Mouse (Mus musculus): ENCODE measurements around the gene Exoc6. TPM values are rescaled to one million over a fixed set of nuclear protein-coding genes. Genes with fewer than 3 reads are reported as not detected.
"Not testable (repeated sequence)": the region's sequence is repeated elsewhere in the genome, so short reads cannot be mapped to it uniquely, and the experiment has no call there.

Gene Exoc6
- polyA plus RNA-seq, 1 experiment from 2014 or later, result 7.9 TPM

- WGBS, result 43% methylated on average over 8 of the region's 8 CpGs
- ATAC-seq (ENCODE audit: insufficient number of reproducible peaks, low FRiP score, low TSS enrichment, low read depth), result no peak
These were observed 23.4 kb upstream of the Exoc6 start for GRCm38 (mm10) chr19:37526768-37527167.

GRCm38 (mm10) chr19:37527736-37528135 lies 22.5 kb upstream of the Exoc6 start:
- 91% methylated on average over 3 of the region's 3 CpGs for WGBS
- not testable (repeated sequence) for H3K27me3 ChIP-seq; H3K9ac ChIP-seq; H3K4me3 ChIP-seq; H3K4me1 ChIP-seq; H3K4me2 ChIP-seq; H3K36me3 ChIP-seq; ATAC-seq (ENCODE audit: insufficient number of reproducible peaks, low FRiP score, low TSS enrichment, low read depth); H3K27ac ChIP-seq; H3K9me3 ChIP-seq

More at GRCm38 (mm10) chr19:37526768-37527167, 23.4 kb upstream of the Exoc6 start:
- Histone ChIP-seq H3K27ac (no peak overlapping the region), H3K4me3 (no peak overlapping the region), H3K4me1 (no peaks in the 10 kb centered on the region), H3K27me3 (no peaks in the 10 kb centered on the region), H3K4me2 (no peak overlapping the region), H3K9me3 (no peaks in the 10 kb centered on the region), H3K36me3 (no peaks in the 10 kb centered on the region), H3K9ac (no peak overlapping the region)

DNA sequence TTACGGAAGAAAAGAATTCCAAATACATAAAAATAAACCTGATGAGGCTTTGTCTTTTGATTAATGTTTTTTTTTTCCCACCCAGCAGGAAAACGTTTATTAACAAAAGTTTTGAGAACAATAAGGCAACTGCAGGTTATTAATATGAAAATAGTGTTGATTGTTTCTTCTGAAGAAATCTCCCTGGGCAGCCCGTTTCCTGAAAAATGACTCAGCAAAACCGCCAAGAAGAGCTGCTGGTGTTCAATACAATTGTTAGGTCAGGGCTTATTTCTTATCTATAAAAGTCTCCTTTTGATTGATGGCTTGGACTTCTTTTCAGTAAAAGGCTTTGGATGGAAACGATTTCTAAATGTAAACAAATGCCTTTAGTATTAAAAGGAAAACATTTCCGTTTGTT lies 21.6 kb upstream of the Exoc6 start:
- H3K4me1 ChIP-seq, result no peaks in the 10 kb centered on the region
- no peak for ATAC-seq (ENCODE audit: insufficient number of reproducible peaks, low FRiP score, low TSS enrichment, low read depth)
- H3K9me3 ChIP-seq, result no peaks in the 10 kb centered on the region
- H3K4me3 ChIP-seq, result no peak overlapping the region
- H3K9ac ChIP-seq, result no peak overlapping the region
- no peaks in the 10 kb centered on the region for H3K27me3 ChIP-seq
- H3K27ac ChIP-seq, result no peak overlapping the region
- no peak overlapping the region for H3K4me2 ChIP-seq
- WGBS, result 63% methylated on average over 6 of the region's 6 CpGs
- no peaks in the 10 kb centered on the region for H3K36me3 ChIP-seq

- no peaks in the 10 kb centered on the region for H3K9me3 ChIP-seq
- H3K36me3 ChIP-seq, result no peaks in the 10 kb centered on the region
- no peak overlapping the region for H3K4me2 ChIP-seq
- no peak overlapping the region for H3K4me3 ChIP-seq
- no peak overlapping the region for H3K9ac ChIP-seq
- no peaks in the 10 kb centered on the region for H3K27me3 ChIP-seq
- no peak for ATAC-seq (ENCODE audit: insufficient number of reproducible peaks, low FRiP score, low TSS enrichment, low read depth)
- no peaks in the 10 kb centered on the region for H3K4me1 ChIP-seq
- 87% methylated on average over 9 of the region's 9 CpGs for WGBS
- H3K27ac ChIP-seq, result no peak overlapping the region
These were observed 20.9 kb upstream of the Exoc6 start for GRCm38 (mm10) chr19:37529296-37529695.

DNA sequence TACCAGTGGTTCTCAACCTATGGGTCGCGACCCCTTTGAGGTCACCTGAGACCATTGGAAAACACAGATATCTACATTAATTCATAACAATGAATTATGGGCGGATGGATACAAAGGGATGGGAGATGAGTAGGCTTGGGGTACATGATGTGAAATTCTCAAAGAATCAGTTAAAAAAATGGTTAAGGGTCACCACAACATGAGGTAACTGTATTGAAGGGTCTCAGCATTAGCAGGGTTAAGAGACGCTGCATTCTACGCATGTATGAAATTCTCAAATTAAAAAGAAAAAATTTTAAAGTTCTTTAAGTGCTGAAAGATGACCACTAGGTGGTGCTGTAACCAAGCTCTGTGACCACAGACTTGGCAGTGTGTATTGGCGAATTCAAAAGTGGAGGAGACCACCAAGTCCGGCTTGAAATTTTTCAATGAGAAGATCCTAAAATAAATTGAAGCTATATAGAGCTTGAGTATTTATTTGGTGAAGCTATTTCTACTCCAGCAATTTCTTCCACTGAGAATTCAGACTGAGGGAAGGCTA lies 20.2 kb upstream of the Exoc6 start:
- 33% methylated on average over 7 of the region's 7 CpGs for WGBS
- ATAC-seq (ENCODE audit: insufficient number of reproducible peaks, low FRiP score, low TSS enrichment, low read depth), result no peak
- no peak overlapping the region for H3K27ac ChIP-seq

GRCm38 (mm10) chr19:37530601-37531000 lies 19.6 kb upstream of the Exoc6 start:
- no peaks in the 10 kb centered on the region for H3K27me3 ChIP-seq
- H3K27ac ChIP-seq, result no peak overlapping the region
- H3K4me2 ChIP-seq, result no peak overlapping the region
- H3K4me1 ChIP-seq, result no peaks in the 10 kb centered on the region
- no peaks in the 10 kb centered on the region for H3K9me3 ChIP-seq
- no peaks in the 10 kb centered on the region for H3K36me3 ChIP-seq
- ATAC-seq (ENCODE audit: insufficient number of reproducible peaks, low FRiP score, low TSS enrichment, low read depth), result no peak
- WGBS, result 79% methylated on average over 3 of the region's 3 CpGs
- no peak overlapping the region for H3K9ac ChIP-seq
- H3K4me3 ChIP-seq, result no peak overlapping the region

More for the DNA sequence above, 20.2 kb upstream of the Exoc6 start:
- Histone ChIP-seq H3K4me3 (no peak overlapping the region), H3K4me2 (no peak overlapping the region), H3K9ac (no peak overlapping the region), H3K27me3 (no peaks in the 10 kb centered on the region), H3K36me3 (no peaks in the 10 kb centered on the region), H3K4me1 (no peaks in the 10 kb centered on the region), H3K9me3 (no peaks in the 10 kb centered on the region)

- 58% methylated on average over 7 of the region's 7 CpGs for WGBS
- H3K4me1 ChIP-seq, result no peaks in the 10 kb centered on the region
These were observed 18.9 kb upstream of the Exoc6 start for GRCm38 (mm10) chr19:37531200-37531845.

GRCm38 (mm10) chr19:37533196-37533595 lies 17.0 kb upstream of the Exoc6 start:
- no peak overlapping the region for H3K9ac ChIP-seq
- no peak overlapping the region for H3K27ac ChIP-seq
- H3K4me3 ChIP-seq, result no peak overlapping the region
- H3K9me3 ChIP-seq, result no peaks in the 10 kb centered on the region
- H3K4me2 ChIP-seq, result no peak overlapping the region
- ATAC-seq (ENCODE audit: insufficient number of reproducible peaks, low FRiP score, low TSS enrichment, low read depth), result no peak
- H3K36me3 ChIP-seq, result no peaks in the 10 kb centered on the region
- H3K27me3 ChIP-seq, result no peaks in the 10 kb centered on the region
- H3K4me1 ChIP-seq, result no peaks in the 10 kb centered on the region
- whole genome bisulfite sequencing, result 84% methylated on average over 5 of the region's 5 CpGs

More at GRCm38 (mm10) chr19:37531200-37531845, 18.9 kb upstream of the Exoc6 start:
- ATAC-seq (ENCODE audit: insufficient number of reproducible peaks, low FRiP score, low TSS enrichment, low read depth), result no peak
- no peaks in the 10 kb centered on the region for H3K27me3 ChIP-seq
- no peak overlapping the region for H3K4me2 ChIP-seq
- H3K4me3 ChIP-seq, result no peak overlapping the region
- H3K9me3 ChIP-seq, result no peaks in the 10 kb centered on the region
- no peaks in the 10 kb centered on the region for H3K36me3 ChIP-seq
- no peak overlapping the region for H3K27ac ChIP-seq
- H3K9ac ChIP-seq, result no peak overlapping the region

- Histone ChIP-seq H3K27ac (no peak overlapping the region), H3K9me3 (no peaks in the 10 kb centered on the region), H3K27me3 (no peaks in the 10 kb centered on the region), H3K9ac (no peak overlapping the region), H3K4me3 (no peak overlapping the region), H3K36me3 (no peaks in the 10 kb centered on the region), H3K4me1 (0 out of 2 replicates have a peak, but pooled peaks cover 3% of the 10 kb centered on the region), H3K4me2 (no peak overlapping the region)
- WGBS, result 51% methylated on average over 3 of the region's 3 CpGs
- ATAC-seq (ENCODE audit: insufficient number of reproducible peaks, low FRiP score, low TSS enrichment, low read depth), result no peak
These were observed 15.4 kb upstream of the Exoc6 start for GRCm38 (mm10) chr19:37534737-37535365.

- Histone ChIP-seq H3K27me3 (no peaks in the 10 kb centered on the region), H3K4me3 (no peak overlapping the region), H3K27ac (no peak overlapping the region)
These were observed 13.8 kb upstream of the Exoc6 start for GRCm38 (mm10) chr19:37536426-37536825.

DNA sequence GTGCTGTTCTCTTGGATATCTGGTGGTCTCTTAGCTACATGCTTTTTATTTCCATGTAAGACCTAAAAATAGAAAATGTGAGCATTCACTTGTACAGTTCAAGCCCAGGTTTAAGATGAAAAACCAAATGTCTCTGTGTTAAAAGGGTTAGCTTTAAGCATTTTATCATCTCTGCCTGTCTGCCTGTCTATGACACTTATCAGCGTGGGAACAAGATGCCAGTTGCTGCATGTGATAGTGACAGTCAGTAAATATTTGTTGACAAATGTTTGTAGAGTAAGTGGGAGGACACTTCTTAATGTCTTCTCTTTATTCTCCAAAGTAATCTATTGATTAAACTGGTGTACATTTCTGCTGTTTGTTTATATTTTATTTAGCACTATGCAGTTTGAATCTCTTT lies 12.5 kb upstream of the Exoc6 start:
- ATAC-seq (ENCODE audit: insufficient number of reproducible peaks, low FRiP score, low TSS enrichment, low read depth), result no peak
- H3K9me3 ChIP-seq, result no peaks in the 10 kb centered on the region
- no peak overlapping the region for H3K4me2 ChIP-seq
- 0 out of 2 replicates have a peak, but pooled peaks cover 3% of the 10 kb centered on the region for H3K4me1 ChIP-seq
- no peaks in the 10 kb centered on the region for H3K27me3 ChIP-seq
- no peak overlapping the region for H3K27ac ChIP-seq
- H3K9ac ChIP-seq, result no peak overlapping the region
- no peaks in the 10 kb centered on the region for H3K36me3 ChIP-seq
- 74% methylated on average over 1 of the region's 1 CpGs for WGBS
- H3K4me3 ChIP-seq, result no peak overlapping the region

More at GRCm38 (mm10) chr19:37536426-37536825, 13.8 kb upstream of the Exoc6 start:
- Histone ChIP-seq H3K9ac (no peak overlapping the region), H3K4me2 (no peak overlapping the region), H3K36me3 (no peaks in the 10 kb centered on the region), H3K9me3 (no peaks in the 10 kb centered on the region), H3K4me1 (0 out of 2 replicates have a peak, but pooled peaks cover 3% of the 10 kb centered on the region)
- ATAC-seq (ENCODE audit: insufficient number of reproducible peaks, low FRiP score, low TSS enrichment, low read depth), result no peak
- WGBS, result 70% methylated on average over 7 of the region's 7 CpGs

GRCm38 (mm10) chr19:37540201-37540600 lies 10.0 kb upstream of the Exoc6 start:
- WGBS, result 49% methylated on average over 7 of the region's 7 CpGs

More at GRCm38 (mm10) chr19:37540201-37540600, 10.0 kb upstream of the Exoc6 start:
- Histone ChIP-seq H3K27me3 (no peaks in the 10 kb centered on the region), H3K9ac (no peak overlapping the region), H3K36me3 (no peaks in the 10 kb centered on the region), H3K4me3 (no peak overlapping the region), H3K4me2 (no peak overlapping the region), H3K4me1 (0 out of 2 replicates have a peak, but pooled peaks cover 3% of the 10 kb centered on the region), H3K9me3 (no peaks in the 10 kb centered on the region), H3K27ac (no peak overlapping the region)
- no peak for ATAC-seq (ENCODE audit: insufficient number of reproducible peaks, low FRiP score, low TSS enrichment, low read depth)
